Mouse (Mus musculus) urinary bladder, postnatal 0 days (tissue): Measurements from ENCODE around the gene Krt17. TPM values are rescaled to one million over a fixed set of nuclear protein-coding genes. Genes with fewer than 3 reads are reported as not detected.

Source experiments
- polyA plus RNA-seq: library from polyadenylated mRNA; unstranded; fragments of >200 nt; fragmentation: Nextera tagmentation; extraction: Ambion mirVana; gene quantifications from 2 replicates; pipeline ENCODE4 v1.2.1, GENCODE M21; 2015

Krt17 gene
- 4.6 and 5.2 TPM in 2 replicates for polyA plus RNA-seq

DNA sequence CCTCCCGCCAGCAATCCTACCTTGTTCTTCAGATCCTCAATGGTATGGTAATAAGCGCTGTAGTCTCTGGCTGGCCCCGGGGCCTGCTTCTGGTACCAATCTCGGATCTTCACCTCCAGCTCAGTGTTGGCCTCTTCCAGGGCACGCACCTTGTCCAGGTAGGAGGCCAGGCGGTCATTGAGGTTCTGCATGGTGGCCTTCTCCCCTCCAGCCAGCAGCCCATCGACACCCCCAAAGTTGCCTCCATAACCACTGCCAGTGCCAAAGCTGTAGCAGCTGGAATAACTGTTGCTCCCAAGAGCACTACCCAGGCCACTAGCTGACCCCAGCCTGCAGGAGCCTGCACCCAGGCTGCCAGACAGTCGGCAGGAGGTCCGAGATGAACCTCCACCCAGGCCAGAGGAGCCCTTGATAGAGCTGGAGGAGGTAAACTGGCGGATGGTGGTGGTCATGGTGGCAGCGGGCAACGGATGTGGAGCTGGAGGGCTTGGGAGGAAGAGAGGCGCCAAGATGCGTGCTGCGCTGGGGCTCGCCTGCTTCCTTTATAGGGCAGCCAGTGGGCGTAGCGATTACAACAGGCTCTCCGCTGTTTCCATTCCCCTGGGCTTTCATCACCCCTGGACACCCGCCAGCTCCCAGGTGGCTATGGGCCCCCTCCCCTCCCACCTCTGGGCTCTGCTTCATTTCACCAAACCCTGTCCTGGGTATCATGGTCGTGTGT is at the start of gene Krt17:
TSS of gene Krt17 (minus strand) at position 516 of the 721 bp plus-strand sequence.

DNA sequence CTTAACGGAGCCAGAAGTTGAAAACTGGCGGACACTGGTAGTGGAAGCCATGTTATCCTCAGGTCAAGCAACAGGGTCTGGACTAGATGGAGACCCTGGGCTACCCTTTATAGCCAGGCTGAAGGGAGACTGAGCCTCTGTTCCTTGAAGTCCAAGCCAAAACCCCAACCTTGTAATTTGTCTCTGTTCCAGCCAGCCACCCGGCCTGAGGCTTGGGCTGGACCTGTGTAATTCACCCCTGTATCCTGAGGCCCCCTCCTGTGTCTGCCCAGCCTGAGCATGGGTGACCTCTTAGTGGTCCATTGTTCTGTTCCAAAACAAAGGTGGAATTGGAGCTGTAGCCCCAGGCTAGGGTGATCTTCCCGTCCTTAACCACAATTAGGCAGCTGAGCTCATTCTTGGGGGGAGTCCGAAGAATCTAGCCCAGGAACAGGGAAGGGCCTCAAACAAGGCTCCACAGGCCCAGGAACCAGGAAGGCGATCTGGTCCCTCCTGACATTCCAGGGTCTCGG is 9.0 kb upstream of the Krt17 start, which contains the start of gene Krt42:
TSS of gene Krt42 (minus strand) at position 51 of the 512 bp plus-strand sequence.

DNA sequence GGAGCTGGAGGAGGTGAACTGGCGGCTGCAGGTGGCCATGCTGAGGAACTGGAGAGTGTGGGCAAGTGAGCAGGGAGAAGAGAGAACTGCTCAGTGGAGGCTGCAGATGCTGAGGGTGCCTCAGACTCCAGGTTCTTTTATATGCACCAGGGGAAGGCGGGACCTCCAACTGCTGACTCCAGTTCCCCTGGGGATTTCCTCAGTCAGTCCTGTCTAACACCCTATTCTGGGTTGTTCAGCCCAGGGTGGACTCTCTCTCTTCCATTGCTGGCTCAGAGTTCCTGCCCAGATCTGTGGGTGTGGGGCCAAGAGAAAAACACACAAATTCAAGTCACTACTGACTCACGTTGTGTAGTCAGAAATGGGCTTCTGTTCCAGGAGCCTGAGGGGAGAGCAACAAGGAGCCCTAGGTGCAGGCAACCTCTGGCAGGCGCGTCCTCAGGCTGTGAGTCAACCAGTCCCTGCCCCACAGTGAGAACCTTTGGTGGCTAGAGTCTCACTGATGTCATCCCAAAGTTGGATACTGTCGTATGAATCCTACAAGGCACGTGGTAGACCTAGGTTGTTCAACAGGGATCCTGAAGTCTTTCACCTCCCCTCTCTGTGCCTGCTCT is 11.9 kb downstream of the Krt17 start, which contains the start of gene Krt16:
TSS of gene Krt16 (minus strand) at position 51 of the 614 bp plus-strand sequence.

DNA sequence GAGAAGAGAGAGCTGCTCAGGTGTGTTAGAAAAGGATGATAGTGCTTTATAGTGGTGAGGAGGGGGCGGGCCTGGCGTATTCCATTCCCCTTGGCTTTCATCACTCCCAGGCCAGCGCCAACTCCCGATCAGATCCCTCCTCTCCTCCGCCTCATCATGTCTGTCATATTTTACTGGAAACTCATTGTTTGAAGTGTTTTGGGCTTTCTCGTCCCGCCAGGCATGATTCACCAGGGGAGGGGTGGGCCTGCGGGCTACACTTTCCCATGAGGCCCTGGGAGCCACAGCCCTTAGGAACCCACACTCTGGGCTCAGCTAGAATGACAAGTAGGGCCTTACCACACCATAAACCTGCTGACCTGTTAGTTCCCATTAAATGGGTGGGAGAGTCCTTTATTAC is 53.3 kb downstream of the Krt17 start, which contains the start of gene Krt14:
TSS of gene Krt14 (minus strand) at position 51 of the 400 bp plus-strand sequence.

Other genes with a start within 250 kb of the Krt17 start
- 0.12 TPM in 1 of 2 replicates, not detected in the other for gene Krt33a, start 244.8 kb downstream of the Krt17 start, polyA plus RNA-seq
- 0.07 TPM in 1 of 2 replicates, not detected in the other for gene Krt33b, start 231.2 kb downstream of the Krt17 start, polyA plus RNA-seq
- gene Krt34, start 219.5 kb downstream of the Krt17 start, polyA plus RNA-seq = not detected in 2 replicates
- not detected in 2 replicates for gene Krt31, start 210.5 kb downstream of the Krt17 start, polyA plus RNA-seq
- gene Krt32, start 172.8 kb downstream of the Krt17 start, polyA plus RNA-seq = not detected in 2 replicates
- gene Krt35, start 164.8 kb downstream of the Krt17 start, polyA plus RNA-seq = not detected in 2 replicates
- 0.10 and 0.16 TPM in 2 replicates for gene Krt36, start 155.4 kb downstream of the Krt17 start, polyA plus RNA-seq
- 1.4 and 1.9 TPM in 2 replicates for gene Krt13, start 139.5 kb downstream of the Krt17 start, polyA plus RNA-seq
- 795 and 814 TPM in 2 replicates for gene Krt15, start 125.1 kb downstream of the Krt17 start, polyA plus RNA-seq
- 788 and 849 TPM in 2 replicates for gene Krt19, start 112.4 kb downstream of the Krt17 start, polyA plus RNA-seq
- gene Krt9, start 67.8 kb downstream of the Krt17 start, polyA plus RNA-seq = not detected in 2 replicates
- gene Krt14, start 53.5 kb downstream of the Krt17 start, polyA plus RNA-seq = 230 and 251 TPM in 2 replicates
- gene Krt16, start 12.1 kb downstream of the Krt17 start, polyA plus RNA-seq = not detected in 2 replicates
- not detected in 2 replicates for gene Krt42, start 8.8 kb upstream of the Krt17 start, polyA plus RNA-seq
- gene Eif1, start 58.9 kb upstream of the Krt17 start, polyA plus RNA-seq = 1,889 and 2,012 TPM in 2 replicates
- gene Gast, start 73.4 kb upstream of the Krt17 start, polyA plus RNA-seq = not detected in 2 replicates
- 1.4 and 2.0 TPM in 2 replicates for gene Hap1, start 95.1 kb upstream of the Krt17 start, polyA plus RNA-seq
- 114 and 129 TPM in 2 replicates for gene Jup, start 136.7 kb upstream of the Krt17 start, polyA plus RNA-seq
- 77.6 and 84.4 TPM in 2 replicates for gene P3h4, start 153.8 kb upstream of the Krt17 start, polyA plus RNA-seq
- 148 and 172 TPM in 2 replicates for gene Fkbp10, start 154.7 kb upstream of the Krt17 start, polyA plus RNA-seq
- gene Nt5c3b, start 180.8 kb upstream of the Krt17 start, polyA plus RNA-seq = 238 and 265 TPM in 2 replicates
- gene Klhl10, start 180.9 kb upstream of the Krt17 start, polyA plus RNA-seq = 0.63 and 0.71 TPM in 2 replicates
- 4.9 TPM in 2 replicates for gene Klhl11, start 211.7 kb upstream of the Krt17 start, polyA plus RNA-seq